In the genomic region with DNA sequence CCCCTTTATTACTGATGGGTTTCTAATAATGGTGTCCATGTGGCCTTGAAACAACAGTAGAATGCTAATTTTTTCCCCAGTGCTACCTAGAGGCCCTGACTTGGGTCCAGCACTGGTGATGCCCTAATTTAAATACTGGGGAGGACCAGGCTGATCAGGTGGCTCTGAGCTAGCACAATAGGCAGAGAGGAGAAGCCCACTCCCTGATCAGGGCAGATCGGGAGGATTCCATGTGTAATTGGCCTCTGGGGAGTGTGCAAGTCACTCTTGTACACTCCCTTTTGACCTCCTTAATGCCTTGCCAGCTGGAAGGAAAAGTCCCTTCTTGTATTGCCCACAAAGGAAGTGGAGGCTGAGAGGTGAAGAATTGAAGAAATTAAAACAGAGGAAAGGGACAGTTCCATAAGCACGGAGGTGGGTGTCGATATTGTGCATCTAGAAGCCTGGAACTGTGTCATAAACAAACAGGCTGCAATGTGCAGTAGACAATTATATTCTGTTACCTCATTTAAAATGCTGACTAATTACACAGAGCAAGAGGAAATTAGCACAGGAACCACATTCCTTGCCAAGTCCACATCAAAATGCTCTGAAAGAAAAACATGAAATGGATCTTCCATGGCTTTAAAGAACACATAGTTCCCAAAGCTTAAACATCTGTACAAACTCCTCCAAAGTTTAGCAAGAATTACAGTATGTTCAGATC, we compare ENCODE assay signal across 10 mouse cellular contexts.
DNase-seq lines count a peak whose midpoint lies in the region; ATAC-seq and TF ChIP-seq lines count a peak whose summit lies in the region.
"Had no signal": no experiment of that assay in that cellular context is flagged by ENCODE, and none has a peak within 500 bp of the region (broad histone marks: within the 10 kb centered on the region; RNA-seq: fewer than 3 reads in every experiment).

No protein-coding gene starts in this region.

- no peaks in the 10 kb centered on the region for H3K27me3 ChIP-seq in heart, embryonic 10.5 days (ENCODE audit: insufficient read depth, poor library complexity, severe bottlenecking)
- no peaks in the 10 kb centered on the region for H3K27me3 ChIP-seq in neural tube, embryonic 11.5 days (ENCODE audit: control insufficient read depth, insufficient read depth, low read length)
- no peaks in the 10 kb centered on the region for H3K27me3 ChIP-seq in midbrain, embryonic 16.5 days (ENCODE audit: control insufficient read depth, insufficient read depth, low read depth, low read length)
- no peaks in the 10 kb centered on the region for H3K27me3 ChIP-seq in stomach, postnatal 0 days (ENCODE audit: control insufficient read depth, insufficient read depth, low read length)
- H3K27me3 ChIP-seq: heart, embryonic 13.5 days had no signal

- no peaks in the 10 kb centered on the region for H3K36me3 ChIP-seq in heart, embryonic 10.5 days
- no peaks in the 10 kb centered on the region for H3K36me3 ChIP-seq in neural tube, embryonic 11.5 days (ENCODE audit: control insufficient read depth, insufficient read depth, low read length)
- no peaks in the 10 kb centered on the region for H3K36me3 ChIP-seq in midbrain, embryonic 16.5 days (ENCODE audit: control insufficient read depth, insufficient read depth, low read length)
- H3K36me3 ChIP-seq in stomach, postnatal 0 days (ENCODE audit: control insufficient read depth, insufficient read depth, low read length), result no peaks in the 10 kb centered on the region
- H3K36me3 ChIP-seq: heart, embryonic 13.5 days had no signal

- 0 out of 2 replicates have a peak, but pooled peaks have one; percentile 27 for ATAC-seq in neural tube, embryonic 11.5 days (ENCODE audit: insufficient read depth, low FRiP score, low TSS enrichment)
- ATAC-seq in midbrain, embryonic 16.5 days, result peak; percentile 67
- ATAC-seq in stomach, postnatal 0 days (ENCODE audit: low FRiP score, low TSS enrichment), result no peak

- TF ChIP-seq CTCF in stomach, postnatal 0 days (IDR thresholded peaks at IDR 0.05; ENCODE audit: low read depth), result no peak

- H3K27ac ChIP-seq in heart, embryonic 10.5 days, result no peak overlapping the region
- H3K27ac ChIP-seq in neural tube, embryonic 11.5 days (ENCODE audit: low read depth, low read length), result no peak overlapping the region
- no peak overlapping the region for H3K27ac ChIP-seq in midbrain, embryonic 16.5 days (ENCODE audit: low read length)
- no peak overlapping the region for H3K27ac ChIP-seq in stomach, postnatal 0 days (replicated peaks)
- H3K27ac ChIP-seq: heart, embryonic 13.5 days had no signal

- no peak overlapping the region for H3K4me3 ChIP-seq in heart, embryonic 10.5 days
- no peak overlapping the region for H3K4me3 ChIP-seq in neural tube, embryonic 11.5 days (ENCODE audit: low read depth, low read length)
- H3K4me3 ChIP-seq in midbrain, embryonic 16.5 days (ENCODE audit: low read depth, low read length), result no peak overlapping the region
- no peak overlapping the region for H3K4me3 ChIP-seq in stomach, postnatal 0 days (ENCODE audit: low read depth, low read length)
- H3K4me3 ChIP-seq: heart, embryonic 13.5 days had no signal

- TF ChIP-seq EP300 in stomach, postnatal 0 days (optimal IDR thresholded peaks at IDR 0.05), result no peak

- no peak overlapping the region for H3K4me2 ChIP-seq in neural tube, embryonic 11.5 days (ENCODE audit: low read depth)
- H3K4me2 ChIP-seq in midbrain, embryonic 16.5 days (ENCODE audit: low read length), result no peak overlapping the region
- no peak overlapping the region for H3K4me2 ChIP-seq in stomach, postnatal 0 days (replicated peaks; ENCODE audit: low read depth)
- H3K4me2 ChIP-seq: heart, embryonic 13.5 days had no signal

- no peak overlapping the region for H3K9ac ChIP-seq in neural tube, embryonic 11.5 days (ENCODE audit: low read length)
- no peak overlapping the region for H3K9ac ChIP-seq in midbrain, embryonic 16.5 days (ENCODE audit: low read depth, low read length)
- H3K9ac ChIP-seq in stomach, postnatal 0 days (ENCODE audit: low read length), result no peak overlapping the region
- H3K9ac ChIP-seq: heart, embryonic 13.5 days had no signal

- 75% methylated on average over 3 of the region's 3 CpGs for WGBS in heart, embryonic 10.5 days
- WGBS in neural tube, embryonic 11.5 days, result 55% methylated on average over 3 of the region's 3 CpGs
- WGBS in midbrain, embryonic 16.5 days, result 35% methylated on average over 3 of the region's 3 CpGs
- 61% methylated on average over 3 of the region's 3 CpGs for WGBS in stomach, postnatal 0 days

- peak; percentile 3 for DNase-seq in heart, adult 8-10 months (ENCODE audit: low spot score)
- DNase-seq in heart, embryonic 10.5 days (ENCODE audit: low spot score), result no peak
- DNase-seq in neural tube, embryonic 11.5 days (ENCODE audit: low spot score), result no peak
- DNase-seq in neural tube, embryonic 10.5 days (ENCODE audit: extremely low spot score, low spot score), result no peak
- peak; percentile 2 to 3 for DNase-seq in frontal cortex, postnatal 36 days (ENCODE audit: low spot score in 2 of 2)
- no peak for DNase-seq in stomach, postnatal 0 days (ENCODE audit: low spot score)
- DNase-seq in urinary bladder, postnatal 25 days (ENCODE audit: low spot score), result no peak
- DNase-seq: lung, adult 2 months had no signal

- no peaks in the 10 kb centered on the region for H3K4me1 ChIP-seq in heart, embryonic 10.5 days
- no peaks in the 10 kb centered on the region for H3K4me1 ChIP-seq in neural tube, embryonic 11.5 days (ENCODE audit: control insufficient read depth, insufficient read depth, low read length)
- H3K4me1 ChIP-seq in midbrain, embryonic 16.5 days (ENCODE audit: control insufficient read depth, insufficient read depth, low read length), result no peaks in the 10 kb centered on the region
- no peaks in the 10 kb centered on the region for H3K4me1 ChIP-seq in stomach, postnatal 0 days (replicated peaks; ENCODE audit: control insufficient read depth, insufficient read depth)
- H3K4me1 ChIP-seq: heart, embryonic 13.5 days had no signal

- H3K9me3 ChIP-seq in heart, embryonic 10.5 days, result no peaks in the 10 kb centered on the region
- no peaks in the 10 kb centered on the region for H3K9me3 ChIP-seq in neural tube, embryonic 11.5 days (ENCODE audit: control insufficient read depth, low read length)
- H3K9me3 ChIP-seq in midbrain, embryonic 16.5 days (replicated peaks; ENCODE audit: control insufficient read depth, low read length, poor library complexity, severe bottlenecking), result no peaks in the 10 kb centered on the region
- H3K9me3 ChIP-seq in stomach, postnatal 0 days (ENCODE audit: control insufficient read depth, low read length), result no peaks in the 10 kb centered on the region
- H3K9me3 ChIP-seq: heart, embryonic 13.5 days had no signal

Comparison
In these comparisons a context has a peak if more than half of its experiments do, and no peak if none do; other contexts are left out.
1. DNase-seq: peak in heart, adult 8-10 months (single experiment) and frontal cortex, postnatal 36 days (2 of 2); none in heart, embryonic 10.5 days (single experiment), neural tube, embryonic 11.5 days (single experiment), neural tube, embryonic 10.5 days (single experiment), stomach, postnatal 0 days (single experiment) and urinary bladder, postnatal 25 days (single experiment).